Mouse (Mus musculus) thymus, adult 2 months (tissue): ENCODE measurements around the gene Tbc1d2.

Experiments used
- CTCF ChIP-seq: fragments of 200-500 bp; IDR thresholded peaks from 2 replicates; pipeline ENCODE4 v1.5.1; 2012; ENCODE audit warnings: mild to moderate bottlenecking, control low read depth, low read length, moderate library complexity, borderline replicate concordance; ENCODE audit not compliant: control insufficient read depth, poor library complexity, insufficient read depth; ENCODE audit errors: extremely low read depth
- POLR2A ChIP-seq: fragments of 200-500 bp; IDR thresholded peaks from 2 replicates; pipeline ENCODE4 v1.6.1; 2012; ENCODE audit warnings: mild to moderate bottlenecking, low read length, control low read depth, moderate library complexity; ENCODE audit not compliant: control insufficient read depth, poor library complexity, insufficient read depth; ENCODE audit errors: extremely low read depth

DNA sequence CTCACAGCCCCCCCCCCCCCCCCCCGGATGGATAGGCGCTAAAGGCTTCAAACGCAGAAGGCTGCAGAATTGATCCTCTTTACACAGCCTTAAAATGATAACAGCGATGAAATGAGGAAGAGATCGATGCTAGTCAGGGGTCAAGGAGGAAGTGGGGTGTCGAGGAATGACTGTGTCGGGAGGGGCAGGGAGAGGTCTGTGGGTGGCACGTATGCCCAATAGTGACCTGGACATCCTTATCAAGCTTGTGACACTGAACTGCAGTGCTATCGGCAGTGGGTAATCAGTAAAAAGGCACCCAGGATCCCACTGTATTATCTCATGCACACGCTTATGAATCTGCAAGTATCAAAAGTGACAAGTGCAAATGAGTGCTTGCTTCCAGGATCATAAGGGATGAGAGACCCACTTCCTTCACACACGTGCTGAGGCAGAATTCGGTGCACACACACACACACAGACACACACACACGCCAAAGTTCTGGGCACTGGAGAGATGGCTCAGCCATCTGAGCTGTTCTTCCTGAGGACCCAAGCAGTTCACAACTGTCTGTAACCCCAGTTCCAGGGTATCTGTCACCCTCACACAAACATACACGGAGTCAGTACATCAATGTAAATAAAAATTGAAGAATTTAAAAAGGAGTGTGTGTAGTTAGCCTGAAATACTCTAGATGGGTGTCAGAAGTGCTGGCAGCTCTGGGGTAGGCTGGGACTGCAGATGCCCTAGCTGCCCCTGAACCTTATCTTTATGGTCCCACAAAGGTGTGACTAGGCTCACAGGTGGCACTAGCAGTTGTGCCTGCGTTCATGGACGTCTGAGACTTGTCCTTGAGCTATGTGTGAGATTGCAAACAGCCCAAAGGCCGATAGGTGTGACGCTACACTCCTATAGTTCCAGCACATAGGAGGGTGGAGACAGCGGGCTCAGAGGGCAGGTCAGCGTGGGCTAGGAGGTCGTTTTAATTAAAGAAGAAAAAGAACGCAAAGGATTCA, 91.0 kb downstream of the Tbc1d2 start:
- TF ChIP-seq POLR2A, result no peak
- no peak for TF ChIP-seq CTCF
